Mouse (Mus musculus): ENCODE data around the gene Hp1bp3. TPM values are rescaled to one million over a fixed set of nuclear protein-coding genes. Genes with fewer than 3 reads are reported as not detected.

The Hp1bp3 gene
- 39.1 TPM for polyA plus RNA-seq (2014; fragmentation: Illumina TruSeq; extraction: RNeasy Lipid Tissue Mini Kit (QIAGEN cat#74804); ENCODE audit: low read depth, low replicate concordance)

GRCm38 (mm10) chr4:138216200-138216890, at the start of gene Hp1bp3:
TSS of gene Hp1bp3 (plus strand) at chr4:138216296.

GRCm38 (mm10) chr4:138250088-138250960, 34.2 kb downstream of the Hp1bp3 start, which contains the start of the genes Sh2d5 and Kif17:
TSS of gene Sh2d5 (plus strand) at chr4:138250403.
TSS of gene Kif17 (plus strand) at chr4:138250435.

Other genes starting within 250 kb of the Hp1bp3 start
- 92.2 TPM for gene Eif4g3, start 223.3 kb upstream of the Hp1bp3 start, polyA plus RNA-seq (2014; fragmentation: Illumina TruSeq; extraction: RNeasy Lipid Tissue Mini Kit (QIAGEN cat#74804); ENCODE audit: low read depth, low replicate concordance)
- gene Sh2d5, start 34.1 kb downstream of the Hp1bp3 start, polyA plus RNA-seq (2014; fragmentation: Illumina TruSeq; extraction: RNeasy Lipid Tissue Mini Kit (QIAGEN cat#74804); ENCODE audit: low read depth, low replicate concordance), result 0.41 TPM
- 7.0 TPM for gene Kif17, start 34.1 kb downstream of the Hp1bp3 start, polyA plus RNA-seq (2014; fragmentation: Illumina TruSeq; extraction: RNeasy Lipid Tissue Mini Kit (QIAGEN cat#74804); ENCODE audit: low read depth, low replicate concordance)
- gene Ddost, start 88.4 kb downstream of the Hp1bp3 start, polyA plus RNA-seq (2014; fragmentation: Illumina TruSeq; extraction: RNeasy Lipid Tissue Mini Kit (QIAGEN cat#74804); ENCODE audit: low read depth, low replicate concordance), result 21.6 TPM
- 55.3 TPM for gene Pink1, start 110.0 kb downstream of the Hp1bp3 start, polyA plus RNA-seq (2014; fragmentation: Illumina TruSeq; extraction: RNeasy Lipid Tissue Mini Kit (QIAGEN cat#74804); ENCODE audit: low read depth, low replicate concordance)
- not detected for gene Cda, start 151.7 kb downstream of the Hp1bp3 start, polyA plus RNA-seq (2014; fragmentation: Illumina TruSeq; extraction: RNeasy Lipid Tissue Mini Kit (QIAGEN cat#74804); ENCODE audit: low read depth, low replicate concordance)
- not detected for gene Fam43b, start 180.2 kb downstream of the Hp1bp3 start, polyA plus RNA-seq (2014; fragmentation: Illumina TruSeq; extraction: RNeasy Lipid Tissue Mini Kit (QIAGEN cat#74804); ENCODE audit: low read depth, low replicate concordance)
- 17.1 TPM for gene Mul1, start 218.4 kb downstream of the Hp1bp3 start, polyA plus RNA-seq (2014; fragmentation: Illumina TruSeq; extraction: RNeasy Lipid Tissue Mini Kit (QIAGEN cat#74804); ENCODE audit: low read depth, low replicate concordance)
- 40.9 TPM for gene Camk2n1, start 238.0 kb downstream of the Hp1bp3 start, polyA plus RNA-seq (2014; fragmentation: Illumina TruSeq; extraction: RNeasy Lipid Tissue Mini Kit (QIAGEN cat#74804); ENCODE audit: low read depth, low replicate concordance)

Measured in testis, adult 10 weeks (tissue).